Mouse (Mus musculus): ENCODE data around the gene Ccl17. TPM values are rescaled to one million over a fixed set of nuclear protein-coding genes. Genes with fewer than 3 reads are reported as not detected.

The Ccl17 gene
- polyA plus RNA-seq, 1 experiment from 2014 or later: 0.30 TPM

- ATAC-seq (ENCODE audit: insufficient read depth, low FRiP score): peak; percentile 79
- Histone ChIP-seq H3K27ac (ENCODE audit: low read length) (peak within 1 kb of the TSS; percentile 7; the same call in 1 of the 2 replicates), H3K27me3 (ENCODE audit: control insufficient read depth, insufficient read depth, low read length) (no peaks in the 10 kb centered on the region), H3K9ac (ENCODE audit: low read length) (peak within 1 kb of the TSS; percentile 91), H3K36me3 (ENCODE audit: control insufficient read depth, insufficient read depth, low read length) (no peaks in the 10 kb centered on the region), H3K9me3 (replicated peaks; ENCODE audit: control insufficient read depth, low read length) (no peaks in the 10 kb centered on the region), H3K4me1 (ENCODE audit: control insufficient read depth, insufficient read depth, low read length) (peaks cover 5% of the 10 kb centered on the region), H3K4me2 (ENCODE audit: low read depth, low read length) (peak within 1 kb of the TSS; percentile 82), H3K4me3 (replicated peaks; ENCODE audit: low read length) (peak within 1 kb of the TSS; percentile 70)
- under 1% methylated on average over 68 of the region's 68 CpGs for WGBS
Measured at GRCm38 (mm10) chr8:94857346-94858173, 47.3 kb downstream of the Ccl17 start, which contains the start of gene Polr2c. Gene Polr2c (plus strand): TSS chr8:94857450.

- 72% methylated on average over 8 of the region's 8 CpGs for WGBS
- H3K4me3 ChIP-seq (replicated peaks; ENCODE audit: low read length): no peak overlapping the region
- H3K36me3 ChIP-seq (ENCODE audit: control insufficient read depth, insufficient read depth, low read length): 0 out of 2 replicates have a peak, but pooled peaks cover 8% of the 10 kb centered on the region
- no peak overlapping the region for H3K4me2 ChIP-seq (ENCODE audit: low read depth, low read length)
- H3K9me3 ChIP-seq (replicated peaks; ENCODE audit: control insufficient read depth, low read length): no peaks in the 10 kb centered on the region
- H3K27me3 ChIP-seq (ENCODE audit: control insufficient read depth, insufficient read depth, low read length): no peaks in the 10 kb centered on the region
- H3K9ac ChIP-seq (ENCODE audit: low read length): no peak overlapping the region
- no peak overlapping the region for H3K27ac ChIP-seq (ENCODE audit: low read length)
- no peak for ATAC-seq (ENCODE audit: insufficient read depth, low FRiP score)
- peaks cover 5% of the 10 kb centered on the region for H3K4me1 ChIP-seq (ENCODE audit: control insufficient read depth, insufficient read depth, low read length)
Measured at GRCm38 (mm10) chr8:94861352-94861910, 51.2 kb downstream of the Ccl17 start.

Other genes starting within 250 kb of the Ccl17 start
- 33.3 and 34.0 TPM in 2 replicates for gene Rspry1, start 208.5 kb upstream of the Ccl17 start, polyA plus RNA-seq (2015; fragmentation: Nextera tagmentation; extraction: Ambion mirVana)
- gene Fam192a, start 208.5 kb upstream of the Ccl17 start, polyA plus RNA-seq (2015; fragmentation: Nextera tagmentation; extraction: Ambion mirVana): 58.4 and 58.6 TPM in 2 replicates
- gene Arl2bp, start 143.9 kb upstream of the Ccl17 start, polyA plus RNA-seq (2015; fragmentation: Nextera tagmentation; extraction: Ambion mirVana): 112 and 113 TPM in 2 replicates
- gene Pllp, start 114.2 kb upstream of the Ccl17 start, polyA plus RNA-seq (2015; fragmentation: Nextera tagmentation; extraction: Ambion mirVana): 125 and 188 TPM in 2 replicates
- gene Ccl22, start 64.9 kb upstream of the Ccl17 start, polyA plus RNA-seq (2015; fragmentation: Nextera tagmentation; extraction: Ambion mirVana): not detected in 2 replicates
- gene Cx3cl1, start 38.4 kb upstream of the Ccl17 start, polyA plus RNA-seq (2015; fragmentation: Nextera tagmentation; extraction: Ambion mirVana): 11.6 and 16.4 TPM in 2 replicates
- 84.6 and 94.3 TPM in 2 replicates for gene Coq9, start 27.9 kb downstream of the Ccl17 start, polyA plus RNA-seq (2015; fragmentation: Nextera tagmentation; extraction: Ambion mirVana)
- 78.3 and 84.7 TPM in 2 replicates for gene Ciapin1, start 27.9 kb downstream of the Ccl17 start, polyA plus RNA-seq (2015; fragmentation: Nextera tagmentation; extraction: Ambion mirVana)
- gene Polr2c, start 47.0 kb downstream of the Ccl17 start, polyA plus RNA-seq (2015; fragmentation: Nextera tagmentation; extraction: Ambion mirVana): 128 and 129 TPM in 2 replicates
- 28.8 and 29.5 TPM in 2 replicates for gene Dok4, start 65.9 kb downstream of the Ccl17 start, polyA plus RNA-seq (2015; fragmentation: Nextera tagmentation; extraction: Ambion mirVana)
- 10.9 and 14.8 TPM in 2 replicates for gene Ccdc102a, start 107.6 kb downstream of the Ccl17 start, polyA plus RNA-seq (2015; fragmentation: Nextera tagmentation; extraction: Ambion mirVana)
- 0.44 and 0.45 TPM in 2 replicates for gene Adgrg5, start 113.2 kb downstream of the Ccl17 start, polyA plus RNA-seq (2015; fragmentation: Nextera tagmentation; extraction: Ambion mirVana)
- 51.1 and 65.2 TPM in 2 replicates for gene Adgrg1, start 164.3 kb downstream of the Ccl17 start, polyA plus RNA-seq (2015; fragmentation: Nextera tagmentation; extraction: Ambion mirVana)
- gene Adgrg3, start 207.2 kb downstream of the Ccl17 start, polyA plus RNA-seq (2015; fragmentation: Nextera tagmentation; extraction: Ambion mirVana): 3.2 and 3.7 TPM in 2 replicates
- gene Drc7, start 244.7 kb downstream of the Ccl17 start, polyA plus RNA-seq (2015; fragmentation: Nextera tagmentation; extraction: Ambion mirVana): 0.14 TPM in 1 of 2 replicates, not detected in the other